Mouse (Mus musculus): ENCODE data around the gene Hist1h4f. TPM values are rescaled to one million over a fixed set of nuclear protein-coding genes. Genes with fewer than 3 reads are reported as not detected.
A peak's percentile ranks its signal among the peaks of the same experiment; 100 is the strongest.
"Not testable (repeated sequence)": the region's sequence is repeated elsewhere in the genome, so short reads cannot be mapped to it uniquely, and the experiment has no call there.

Hist1h4f gene
- polyA plus RNA-seq, 1 experiment from 2014 or later, result 3.6 TPM

GRCm38 (mm10) chr13:23575271-23575851 lies 23.9 kb upstream of the Hist1h4f start, which contains the start of gene Hist1h3d:
Gene Hist1h3d, plus strand, starts transcription at chr13:23575763.
- peak within 1 kb of the TSS; percentile 49 for H3K4me3 ChIP-seq (replicated peaks)
- H3K36me3 ChIP-seq, result no peaks in the 10 kb centered on the region
- peak; percentile 54 for ATAC-seq (ENCODE audit: insufficient number of reproducible peaks, insufficient read depth, low FRiP score, low TSS enrichment, low read depth)
- peak within 1 kb of the TSS; percentile 73 for H3K4me2 ChIP-seq
- H3K27me3 ChIP-seq, result no peaks in the 10 kb centered on the region
- WGBS, result under 1% methylated on average over 18 of the region's 18 CpGs
- peak within 1 kb of the TSS; percentile 80 for H3K9ac ChIP-seq (replicated peaks)
- no peaks in the 10 kb centered on the region for H3K9me3 ChIP-seq
- peak within 1 kb of the TSS; percentile 94 for H3K27ac ChIP-seq
- H3K4me1 ChIP-seq (replicated peaks), result peaks cover 10% of the 10 kb centered on the region

GRCm38 (mm10) chr13:23574546-23575170 lies 23.2 kb upstream of the Hist1h4f start:
- WGBS, result 0% methylated on average over 9 of the region's 39 CpGs
- not testable (repeated sequence) for ATAC-seq (ENCODE audit: insufficient number of reproducible peaks, insufficient read depth, low FRiP score, low TSS enrichment, low read depth); H3K27me3 ChIP-seq; H3K36me3 ChIP-seq; H3K9me3 ChIP-seq
- H3K4me2 ChIP-seq, result peak overlapping the region; percentile 75
- H3K4me1 ChIP-seq (replicated peaks), result peaks cover 14% of the 10 kb centered on the region
- H3K27ac ChIP-seq, result peak overlapping the region; percentile 97
- H3K9ac ChIP-seq (replicated peaks), result peak overlapping the region; percentile 55; the same call in 1 of the 2 replicates
- peak overlapping the region; percentile 49 for H3K4me3 ChIP-seq (replicated peaks)

GRCm38 (mm10) chr13:23573898-23574524 lies 22.6 kb upstream of the Hist1h4f start, which contains the start of the genes Hist1h2bf and Hist1h2ad:
Gene Hist1h2bf, minus strand, starts transcription at chr13:23574196.
Gene Hist1h2ad, plus strand, starts transcription at chr13:23574381.
- H3K9ac ChIP-seq (replicated peaks), result peak within 1 kb of the TSS; percentile 84
- H3K27ac ChIP-seq, result peak within 1 kb of the TSS; percentile 97
- peak within 1 kb of the TSS; percentile 49 for H3K4me3 ChIP-seq (replicated peaks)
- peak; percentile 92 for ATAC-seq (ENCODE audit: insufficient number of reproducible peaks, insufficient read depth, low FRiP score, low TSS enrichment, low read depth)
- not testable (repeated sequence) for H3K36me3 ChIP-seq, H3K9me3 ChIP-seq, H3K27me3 ChIP-seq
- H3K4me2 ChIP-seq, result peak within 1 kb of the TSS; percentile 75
- H3K4me1 ChIP-seq (replicated peaks), result peaks cover 14% of the 10 kb centered on the region
- WGBS, result under 1% methylated on average over 41 of the region's 42 CpGs

GRCm38 (mm10) chr13:23573034-23573897 lies 21.8 kb upstream of the Hist1h4f start:
- not testable (repeated sequence) for H3K9me3 ChIP-seq; H3K27me3 ChIP-seq; H3K36me3 ChIP-seq; ATAC-seq (ENCODE audit: insufficient number of reproducible peaks, insufficient read depth, low FRiP score, low TSS enrichment, low read depth)
- peak overlapping the region; percentile 47 for H3K4me3 ChIP-seq (replicated peaks)
- H3K27ac ChIP-seq, result peak overlapping the region; percentile 97
- H3K4me2 ChIP-seq, result peak overlapping the region; percentile 75
- peaks cover 14% of the 10 kb centered on the region for H3K4me1 ChIP-seq (replicated peaks)
- 8% methylated on average over 20 of the region's 20 CpGs for WGBS
- H3K9ac ChIP-seq (replicated peaks), result peak overlapping the region; percentile 84

GRCm38 (mm10) chr13:23572218-23573033 lies 21.0 kb upstream of the Hist1h4f start:
- 34% methylated on average over 2 of the region's 2 CpGs for WGBS
- peaks cover 14% of the 10 kb centered on the region for H3K4me1 ChIP-seq (replicated peaks)
- H3K4me3 ChIP-seq (replicated peaks), result peak overlapping the region; percentile 47
- H3K9me3 ChIP-seq, result no peaks in the 10 kb centered on the region
- H3K4me2 ChIP-seq, result peak overlapping the region; percentile 75
- no peaks in the 10 kb centered on the region for H3K36me3 ChIP-seq
- no peak for ATAC-seq (ENCODE audit: insufficient number of reproducible peaks, insufficient read depth, low FRiP score, low TSS enrichment, low read depth)
- peak overlapping the region; percentile 97 for H3K27ac ChIP-seq
- no peaks in the 10 kb centered on the region for H3K27me3 ChIP-seq
- H3K9ac ChIP-seq (replicated peaks), result peak overlapping the region; percentile 84

GRCm38 (mm10) chr13:23571504-23572217 lies 20.2 kb upstream of the Hist1h4f start:
- H3K4me1 ChIP-seq (replicated peaks), result peaks cover 11% of the 10 kb centered on the region
- peak overlapping the region; percentile 75 for H3K4me2 ChIP-seq
- H3K27me3 ChIP-seq; ATAC-seq (ENCODE audit: insufficient number of reproducible peaks, insufficient read depth, low FRiP score, low TSS enrichment, low read depth); H3K9me3 ChIP-seq; H3K36me3 ChIP-seq: not testable (repeated sequence)
- WGBS, result 0% methylated on average over 17 of the region's 34 CpGs
- H3K27ac ChIP-seq, result peak overlapping the region; percentile 97
- peak overlapping the region; percentile 84 for H3K9ac ChIP-seq (replicated peaks)
- peak overlapping the region; percentile 47 for H3K4me3 ChIP-seq (replicated peaks)

GRCm38 (mm10) chr13:23571022-23571503 lies 19.6 kb upstream of the Hist1h4f start, which contains the start of the genes Hist1h2ae and Hist1h2bg:
Gene Hist1h2ae, minus strand, starts transcription at chr13:23571220.
Gene Hist1h2bg, plus strand, starts transcription at chr13:23571396.
- H3K9me3 ChIP-seq, result no peaks in the 10 kb centered on the region
- WGBS, result 0% methylated on average over 18 of the region's 18 CpGs
- no peaks in the 10 kb centered on the region for H3K27me3 ChIP-seq

GRCm38 (mm10) chr13:23570261-23571021 lies 19.0 kb upstream of the Hist1h4f start:
- Histone ChIP-seq H3K27ac (peak overlapping the region; percentile 97), H3K4me2 (peak overlapping the region; percentile 75), H3K4me3 (replicated peaks) (peak overlapping the region; percentile 47), H3K9ac (replicated peaks) (peak overlapping the region; percentile 57)
- WGBS, result under 1% methylated on average over 23 of the region's 41 CpGs
- H3K9me3 ChIP-seq; ATAC-seq (ENCODE audit: insufficient number of reproducible peaks, insufficient read depth, low FRiP score, low TSS enrichment, low read depth); H3K4me1 ChIP-seq (replicated peaks); H3K27me3 ChIP-seq; H3K36me3 ChIP-seq: not testable (repeated sequence)

More at GRCm38 (mm10) chr13:23571022-23571503, 19.6 kb upstream of the Hist1h4f start, which contains the start of the genes Hist1h2ae and Hist1h2bg:
- peak within 1 kb of the TSS; percentile 47 for H3K4me3 ChIP-seq (replicated peaks)
- peak within 1 kb of the TSS; percentile 75 for H3K4me2 ChIP-seq
- H3K4me1 ChIP-seq (replicated peaks), result peaks cover 5% of the 10 kb centered on the region; the same call in 1 of the 2 replicates
- peak; percentile 88 for ATAC-seq (ENCODE audit: insufficient number of reproducible peaks, insufficient read depth, low FRiP score, low TSS enrichment, low read depth)
- H3K9ac ChIP-seq (replicated peaks), result peak within 1 kb of the TSS; percentile 84
- no peaks in the 10 kb centered on the region for H3K36me3 ChIP-seq
- peak within 1 kb of the TSS; percentile 97 for H3K27ac ChIP-seq

- no peaks in the 10 kb centered on the region for H3K27me3 ChIP-seq
- H3K27ac ChIP-seq, result peak overlapping the region; percentile 98; the same call in 1 of the 2 replicates
- no peak overlapping the region for H3K9ac ChIP-seq (replicated peaks)
- no peaks in the 10 kb centered on the region for H3K36me3 ChIP-seq
- no peak overlapping the region for H3K4me3 ChIP-seq (replicated peaks)
- H3K9me3 ChIP-seq, result no peaks in the 10 kb centered on the region
- ATAC-seq (ENCODE audit: insufficient number of reproducible peaks, insufficient read depth, low FRiP score, low TSS enrichment, low read depth), result no peak
- no peak overlapping the region for H3K4me2 ChIP-seq
- H3K4me1 ChIP-seq (replicated peaks), result no peaks in the 10 kb centered on the region
- WGBS, result 94% methylated on average over 2 of the region's 2 CpGs
Observed at GRCm38 (mm10) chr13:23564482-23564881, 13.0 kb upstream of the Hist1h4f start.

All from limb, embryonic 12.5 days (tissue).